Mouse (Mus musculus) gastrocnemius, adult 2 months (tissue): ENCODE data around the gene Axin1. TPM values are rescaled to one million over a fixed set of nuclear protein-coding genes. Genes with fewer than 3 reads are reported as not detected.
"Not testable (repeated sequence)": the region's sequence is repeated elsewhere in the genome, so short reads cannot be mapped to it uniquely, and the experiment has no call there.

Experiments
- DNase-seq: peaks from one replicate; pipeline ENCODE4 v3.0.0; 2022
- H3K27ac ChIP-seq: fragments of 200-600 bp; 2 replicates; pipeline ENCODE4 v1.8.1; 2022; ENCODE audit warnings: mild to moderate bottlenecking
- H3K4me3 ChIP-seq: fragments of 200-600 bp; 2 replicates; pipeline ENCODE4 v1.8.1; 2022; ENCODE audit warnings: mild to moderate bottlenecking, moderate library complexity
- CTCF ChIP-seq: fragments of 200-600 bp; IDR thresholded peaks from 2 replicates; pipeline ENCODE4 v1.8.1; 2022; ENCODE audit warnings: antibody characterized with exemption, mild to moderate bottlenecking, moderate library complexity
- intact Hi-C: fragments of 180-260 bp; cut with DNase I; formaldehyde crosslinking; loops from one replicate; pipeline ENCODE4 v1.15.1; 2025
- long read RNA-seq, 2 experiments: library from polyadenylated mRNA; stranded (forward); transcript quantifications; one replicate each; pipeline ENCODE4 v2.0.0; 2021
- total RNA-seq, 2 experiments: library from RNA; stranded (reverse); gene quantifications; 2 replicates each; pipeline ENCODE4 v1.2.3; 2021

The Axin1 gene
- total RNA-seq, result 10 to 100 TPM; 15.9 TPM
- long read RNA-seq, experiment 1, transcript Axin1-201 (11 exons, 3,777 nt), result minor isoform, 6 of 41 reads
- long read RNA-seq, experiment 1, transcript Axin1-203 (10 exons, 2,890 nt), result major isoform, 29 of 41 reads
- long read RNA-seq, experiment 1, partial matches to known transcripts, result 1 of 41 reads
- long read RNA-seq, experiment 1, other reads (novel, unspliced or antisense), result 5 of 41 reads
- long read RNA-seq, experiment 2, transcript Axin1-203 (10 exons, 2,890 nt), result major isoform, 29 of 42 reads
- long read RNA-seq, experiment 2, transcript Axin1-201 (11 exons, 3,777 nt), result minor isoform, 8 of 42 reads
- long read RNA-seq, experiment 2, partial matches to known transcripts, result 2 of 42 reads
- long read RNA-seq, experiment 2, other reads (novel, unspliced or antisense), result 3 of 42 reads

- TF ChIP-seq CTCF, result peak; percentile 69
- intact Hi-C loops, result loop anchor here (5.0 kb wide), 1 partner anchor 104 kb away; the partner anchor contains the start of gene Fam234a
- peak within 1 kb of the TSS; percentile 91 for H3K27ac ChIP-seq
- H3K4me3 ChIP-seq, result peak within 1 kb of the TSS; percentile 96
- DNase-seq, result peak; percentile 94
These were observed at the start of gene Axin1 for GRCm38 (mm10) chr17:26138239-26138836. Gene Axin1, plus strand, starts transcription at chr17:26138688.

GRCm38 (mm10) chr17:26089905-26090632 lies 48.4 kb upstream of the Axin1 start, which contains the start of gene Decr2:
Gene Decr2, minus strand, starts transcription at chr17:26090337.
- peak within 1 kb of the TSS; percentile 73 for H3K4me3 ChIP-seq
- intact Hi-C loops, result loop anchor here (1.0 to 5.0 kb wide), 3 partner anchors 49 to 198 kb away; no protein-coding TSS in a partner anchor
- TF ChIP-seq CTCF, result peak; percentile 92
- H3K27ac ChIP-seq, result peak within 1 kb of the TSS; percentile 82
- peak; percentile 90 for DNase-seq

- DNase-seq, result no peak
- Histone ChIP-seq H3K4me3 (peak overlapping the region; percentile 81), H3K27ac (peak overlapping the region; percentile 75)
- intact Hi-C loops, result loop anchor here (5.0 kb wide), 1 partner anchor 202 kb away; no protein-coding TSS in a partner anchor
- TF ChIP-seq CTCF, result no peak
These were observed 43.9 kb upstream of the Axin1 start for GRCm38 (mm10) chr17:26094531-26095110.

GRCm38 (mm10) chr17:26095121-26095740 lies 43.3 kb upstream of the Axin1 start, which contains the start of gene Nme4:
Gene Nme4, minus strand, starts transcription at chr17:26095602.
- Histone ChIP-seq H3K4me3 (peak within 1 kb of the TSS; percentile 81), H3K27ac (peak within 1 kb of the TSS; percentile 75)
- no peak for TF ChIP-seq CTCF
- intact Hi-C loops, result no loop called here
- DNase-seq, result peak; percentile 61

- intact Hi-C loops, result no loop called here
- Histone ChIP-seq H3K27ac (no peak overlapping the region), H3K4me3 (no peak overlapping the region)
- no peak for DNase-seq
- no peak for TF ChIP-seq CTCF
These were observed 40.0 kb upstream of the Axin1 start for GRCm38 (mm10) chr17:26098461-26098860.

DNA sequence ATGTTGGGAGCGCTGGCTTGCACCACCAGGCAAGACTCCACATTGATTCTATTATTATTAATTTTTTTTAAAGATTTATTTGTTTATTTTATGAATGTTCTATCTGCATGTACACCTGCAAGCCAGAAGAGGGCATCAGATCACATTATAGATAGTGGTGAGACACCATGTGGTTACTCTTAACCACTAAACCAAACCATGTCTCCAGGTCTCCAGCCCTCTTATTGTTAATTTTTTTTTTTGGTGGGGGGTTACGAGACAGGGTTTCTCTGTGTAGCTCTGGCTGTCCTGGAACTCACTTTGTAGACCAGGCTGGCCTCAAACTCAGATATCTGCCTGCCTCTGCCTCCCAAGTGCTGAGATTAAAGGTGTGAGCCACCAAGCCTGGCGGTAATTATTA lies 39.2 kb upstream of the Axin1 start:
- peak; percentile 62 for TF ChIP-seq CTCF
- intact Hi-C loops, H3K27ac ChIP-seq, H3K4me3 ChIP-seq, DNase-seq: not testable (repeated sequence)

- Histone ChIP-seq H3K4me3 (no peak overlapping the region), H3K27ac (no peak overlapping the region)
- TF ChIP-seq CTCF, result no peak
- DNase-seq, result no peak
- intact Hi-C loops, result no loop called here
These were observed 38.3 kb upstream of the Axin1 start for GRCm38 (mm10) chr17:26100166-26100565.

GRCm38 (mm10) chr17:26101478-26101877 lies 37.0 kb upstream of the Axin1 start:
- no peak for DNase-seq
- intact Hi-C loops, result no loop called here
- Histone ChIP-seq H3K4me3 (no peak overlapping the region), H3K27ac (no peak overlapping the region)
- no peak for TF ChIP-seq CTCF

- no peak for DNase-seq
- H3K27ac ChIP-seq, result no peak overlapping the region
- no peak for TF ChIP-seq CTCF
These were observed 32.9 kb upstream of the Axin1 start for GRCm38 (mm10) chr17:26105619-26106018.

DNA sequence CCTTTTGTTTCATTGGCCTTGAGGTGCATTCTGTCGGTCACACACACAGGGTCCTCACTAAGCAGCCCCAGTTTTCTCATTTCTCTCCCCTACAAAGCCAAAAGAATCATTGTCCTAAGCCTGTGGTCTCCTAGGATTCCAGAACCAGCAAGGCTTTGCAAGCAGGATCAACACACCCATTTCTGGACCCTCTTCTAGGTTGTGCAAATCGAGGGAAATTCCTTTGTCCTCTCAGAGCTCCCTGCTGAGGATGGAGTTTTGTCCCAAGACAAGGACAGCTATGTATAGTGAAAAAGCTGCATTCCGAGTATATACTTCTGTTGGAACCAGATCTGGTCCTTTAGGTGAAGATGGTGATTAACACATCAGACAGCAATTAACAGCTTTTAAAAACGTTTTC lies 28.3 kb upstream of the Axin1 start:
- Histone ChIP-seq H3K4me3 (no peak overlapping the region), H3K27ac (no peak overlapping the region)
- TF ChIP-seq CTCF, result no peak
- no peak for DNase-seq
- intact Hi-C loops, result no loop called here

More at GRCm38 (mm10) chr17:26105619-26106018, 32.9 kb upstream of the Axin1 start:
- intact Hi-C loops, result no loop called here
- no peak overlapping the region for H3K4me3 ChIP-seq

DNA sequence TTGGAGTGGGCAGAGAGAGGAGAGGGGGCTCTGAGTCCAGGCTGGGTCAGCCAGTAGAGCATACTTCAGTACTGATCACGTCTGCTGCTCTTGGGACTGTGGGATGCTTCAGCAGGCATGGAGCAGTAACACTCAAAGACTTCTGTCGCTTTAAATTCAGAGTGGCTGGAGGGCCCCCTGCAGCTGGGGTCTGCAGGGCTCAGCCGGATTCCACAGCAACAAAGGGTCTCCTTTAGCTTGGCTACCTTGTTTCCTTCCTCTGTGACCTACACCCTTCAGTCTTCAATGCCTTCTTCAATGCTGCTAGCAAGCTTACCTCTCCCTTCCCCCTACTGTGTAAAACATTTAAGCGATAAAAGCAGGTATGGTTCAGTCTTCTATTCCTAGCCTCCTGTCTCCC lies 27.5 kb upstream of the Axin1 start:
- intact Hi-C loops, result no loop called here
- Histone ChIP-seq H3K27ac (no peak overlapping the region), H3K4me3 (no peak overlapping the region)
- DNase-seq, result no peak
- no peak for TF ChIP-seq CTCF

GRCm38 (mm10) chr17:26111722-26112121 lies 26.8 kb upstream of the Axin1 start:
- Histone ChIP-seq H3K27ac (no peak overlapping the region), H3K4me3 (no peak overlapping the region)
- intact Hi-C loops, result no loop called here
- no peak for DNase-seq
- no peak for TF ChIP-seq CTCF
